Mouse (Mus musculus) neural tube, embryonic 13.5 days (tissue): ENCODE measurements around the gene Klk6. TPM values are rescaled to one million over a fixed set of nuclear protein-coding genes. Genes with fewer than 3 reads are reported as not detected.

Source experiments
- ATAC-seq: fragments of 200-750 bp; cut with Nextera tagmentation; 2 replicates; pipeline ENCODE4 v1.8.0; 2017; ENCODE audit warnings: low read depth, mild to moderate bottlenecking, moderate TSS enrichment, moderate library complexity
- H3K27ac ChIP-seq: fragments of 300-500 bp; sonication (generic); replicated peaks from 2 replicates; pipeline ENCODE4 v1.5.1; 2015; ENCODE audit warnings: moderate library complexity, mild to moderate bottlenecking, inconsistent platforms
- H3K27me3 ChIP-seq: fragments of 300-500 bp; sonication (generic); 2 replicates; pipeline ENCODE4 v1.6.1; 2015; ENCODE audit warnings: mild to moderate bottlenecking, inconsistent platforms
- H3K36me3 ChIP-seq: fragments of 300-500 bp; sonication (generic); 2 replicates; pipeline ENCODE4 v1.6.1; 2015; ENCODE audit warnings: mild to moderate bottlenecking, inconsistent platforms
- H3K4me1 ChIP-seq: fragments of 300-500 bp; sonication (generic); replicated peaks from 2 replicates; pipeline ENCODE4 v1.6.1; 2015; ENCODE audit warnings: inconsistent platforms
- H3K4me2 ChIP-seq: fragments of 300-500 bp; sonication (generic); 2 replicates; pipeline ENCODE4 v1.6.1; 2015; ENCODE audit warnings: inconsistent platforms, mild to moderate bottlenecking, moderate library complexity
- H3K4me3 ChIP-seq: fragments of 300-500 bp; sonication (generic); 2 replicates; pipeline ENCODE4 v1.5.1; 2015; ENCODE audit warnings: mild to moderate bottlenecking, inconsistent platforms
- H3K9ac ChIP-seq: fragments of 300-500 bp; sonication (generic); 2 replicates; pipeline ENCODE4 v1.6.1; 2015; ENCODE audit warnings: moderate library complexity, mild to moderate bottlenecking, inconsistent platforms
- H3K9me3 ChIP-seq: fragments of 300-500 bp; sonication (generic); 2 replicates; pipeline ENCODE4 v1.6.1; 2016; ENCODE audit warnings: inconsistent platforms
- WGBS: fragments of 180-500 bp; shearing (Covaris S2); methylation state at CpG from one replicate; pipeline ENCODE4 v1.1.7; 2015; 5-methylcytosine and 5-hydroxymethylcytosine counted together
- polyA plus RNA-seq: library from polyadenylated mRNA; unstranded; fragments of >200 nt; fragmentation: Nextera tagmentation; extraction: Ambion mirVana; gene quantifications from 2 replicates; pipeline ENCODE4 v1.2.1, GENCODE M21; 2015

Klk6 gene
- polyA plus RNA-seq, 1 experiment from 2014 or later = not detected

- H3K4me2 ChIP-seq = no peak overlapping the region
- H3K27me3 ChIP-seq = no peaks in the 10 kb centered on the region; the same call in 1 of the 2 replicates
- WGBS = 44% methylated on average over 1 of the region's 1 CpGs
- no peaks in the 10 kb centered on the region for H3K9me3 ChIP-seq
- no peak overlapping the region for H3K9ac ChIP-seq
- peaks cover 10% of the 10 kb centered on the region for H3K4me1 ChIP-seq
- no peak overlapping the region for H3K27ac ChIP-seq
- ATAC-seq = no peak
- H3K4me3 ChIP-seq = no peak overlapping the region
- no peaks in the 10 kb centered on the region for H3K36me3 ChIP-seq
Measured at GRCm38 (mm10) chr7:43878281-43878680, 54.0 kb downstream of the Klk6 start.

- Histone ChIP-seq H3K9me3 (no peaks in the 10 kb centered on the region), H3K4me3 (no peak within 1 kb of the TSS), H3K27ac (no peak within 1 kb of the TSS), H3K4me2 (no peak within 1 kb of the TSS), H3K27me3 (no peaks in the 10 kb centered on the region; the same call in 1 of the 2 replicates), H3K9ac (no peak within 1 kb of the TSS), H3K36me3 (no peaks in the 10 kb centered on the region), H3K4me1 (0 out of 2 replicates have a peak, but pooled peaks cover 3% of the 10 kb centered on the region)
- no peak for ATAC-seq
- WGBS = 17% methylated on average over 3 of the region's 3 CpGs
Measured at GRCm38 (mm10) chr7:43880912-43881311, 56.6 kb downstream of the Klk6 start, which contains the start of gene Klk4. Gene Klk4 (plus strand): TSS chr7:43881160.

Other genes with a start within 250 kb of the Klk6 start
- gene Zfp719, start 244.9 kb upstream of the Klk6 start, polyA plus RNA-seq = 13.9 and 14.7 TPM in 2 replicates
- gene Zfp819, start 217.3 kb upstream of the Klk6 start, polyA plus RNA-seq = 0.29 and 0.32 TPM in 2 replicates
- gene Ceacam18, start 189.8 kb upstream of the Klk6 start, polyA plus RNA-seq = not detected in 2 replicates
- 0.41 TPM in 1 of 2 replicates, not detected in the other for gene Siglece, start 164.3 kb upstream of the Klk6 start, polyA plus RNA-seq
- gene Ctu1, start 152.5 kb upstream of the Klk6 start, polyA plus RNA-seq = 20.1 and 21.1 TPM in 2 replicates
- not detected in 2 replicates for gene Klk14, start 134.1 kb upstream of the Klk6 start, polyA plus RNA-seq
- not detected in 2 replicates for gene Klk13, start 111.9 kb upstream of the Klk6 start, polyA plus RNA-seq
- not detected in 2 replicates for gene Klk12, start 55.6 kb upstream of the Klk6 start, polyA plus RNA-seq
- gene Klk11, start 49.9 kb upstream of the Klk6 start, polyA plus RNA-seq = not detected in 2 replicates
- gene Klk10, start 43.5 kb upstream of the Klk6 start, polyA plus RNA-seq = not detected in 2 replicates
- not detected in 2 replicates for gene Klk9, start 32.6 kb upstream of the Klk6 start, polyA plus RNA-seq
- gene Klk8, start 26.9 kb upstream of the Klk6 start, polyA plus RNA-seq = 8.0 and 8.3 TPM in 2 replicates
- not detected in 2 replicates for gene Klk7, start 13.2 kb upstream of the Klk6 start, polyA plus RNA-seq
- gene Klk5, start 17.5 kb downstream of the Klk6 start, polyA plus RNA-seq = not detected in 2 replicates
- 0.31 TPM in 1 of 2 replicates, not detected in the other for gene Klk4, start 56.7 kb downstream of the Klk6 start, polyA plus RNA-seq
- gene Klk15, start 109.2 kb downstream of the Klk6 start, polyA plus RNA-seq = not detected in 2 replicates
- gene Klk1b8, start 126.2 kb downstream of the Klk6 start, polyA plus RNA-seq = not detected in 2 replicates
- gene Klk1b1, start 142.3 kb downstream of the Klk6 start, polyA plus RNA-seq = not detected in 2 replicates
- gene Klk1b9, start 151.6 kb downstream of the Klk6 start, polyA plus RNA-seq = not detected in 2 replicates
- not detected in 2 replicates for gene Klk1b11, start 171.4 kb downstream of the Klk6 start, polyA plus RNA-seq
- not detected in 2 replicates for gene Klk1b26, start 187.7 kb downstream of the Klk6 start, polyA plus RNA-seq
- gene Klk1b27, start 227.8 kb downstream of the Klk6 start, polyA plus RNA-seq = not detected in 2 replicates